Mouse (Mus musculus): ENCODE measurements at regions not wholly inside any gene's neighbourhood (a gene's known extent, or its start where the extent isn't known, plus 50 kb on each side); places are given as distances from the start of the nearest gene placed in this dataset.

DNA sequence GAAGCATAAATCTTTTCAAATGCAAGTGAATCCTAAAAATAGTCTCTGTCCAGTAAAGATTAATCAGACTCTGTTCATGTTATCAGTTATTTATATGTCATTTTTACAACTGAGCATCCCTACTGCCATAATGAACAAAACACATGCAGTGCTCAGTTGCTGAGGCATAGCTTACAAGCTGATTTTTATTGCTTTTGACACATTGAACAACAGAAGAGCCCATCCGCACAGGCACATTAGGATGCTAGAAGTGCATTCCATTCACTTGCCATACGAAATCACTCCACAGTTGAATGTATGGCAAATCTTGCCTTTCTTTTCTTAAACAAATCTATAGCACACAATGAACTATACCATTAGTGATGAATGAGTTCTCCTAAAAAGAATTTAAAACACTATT, 636.2 kb upstream of the Bche start:
- peak; percentile 80 for DNase-seq

Data from retina, postnatal 1 day (tissue).